Mouse (Mus musculus) bone marrow macrophage, adult 2 months (primary cell): ENCODE data around the gene Amh.

Experiments
- CTCF ChIP-seq: IDR thresholded peaks from 2 replicates; pipeline ENCODE4 v1.5.1; 2012; ENCODE audit warnings: low read depth, mild to moderate bottlenecking, low read length, moderate library complexity
- POLR2A ChIP-seq: IDR thresholded peaks from 2 replicates; pipeline ENCODE4 v1.6.1; 2012; ENCODE audit warnings: mild to moderate bottlenecking, low read depth, low read length, borderline replicate concordance

DNA sequence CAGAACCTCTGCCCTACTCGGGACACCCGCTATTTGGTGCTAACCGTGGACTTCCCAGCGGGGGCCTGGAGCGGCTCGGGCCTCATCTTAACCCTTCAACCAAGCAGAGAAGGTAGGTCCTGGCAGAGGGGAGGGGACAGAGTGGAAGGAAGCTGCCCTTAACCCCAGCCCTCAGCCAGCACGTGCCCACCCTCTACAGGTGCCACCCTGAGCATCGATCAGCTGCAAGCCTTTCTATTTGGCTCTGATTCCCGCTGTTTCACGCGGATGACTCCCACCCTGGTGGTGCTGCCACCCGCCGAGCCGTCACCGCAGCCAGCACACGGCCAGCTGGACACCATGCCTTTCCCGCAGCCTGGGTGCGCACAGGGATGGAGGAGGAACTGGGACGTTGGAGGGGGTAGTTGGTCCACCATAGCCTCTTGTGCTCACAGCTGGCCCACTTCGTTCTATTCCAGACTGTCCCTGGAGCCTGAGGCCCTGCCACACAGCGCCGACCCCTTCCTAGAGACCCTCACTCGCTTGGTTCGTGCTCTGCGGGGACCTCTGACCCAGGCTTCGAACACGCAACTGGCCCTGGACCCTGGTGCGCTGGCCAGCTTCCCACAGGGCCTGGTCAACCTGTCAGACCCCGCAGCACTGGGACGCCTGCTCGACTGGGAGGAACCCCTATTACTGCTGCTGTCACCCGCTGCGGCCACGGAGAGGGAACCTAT, 1.5 kb downstream of the Amh start:
- TF ChIP-seq CTCF = no peak
- no peak for TF ChIP-seq POLR2A
